Mouse (Mus musculus): ENCODE measurements at regions not wholly inside any gene's neighbourhood (a gene's known extent, or its start where the extent isn't known, plus 50 kb on each side); places are given as distances from the start of the nearest gene placed in this dataset.

DNA sequence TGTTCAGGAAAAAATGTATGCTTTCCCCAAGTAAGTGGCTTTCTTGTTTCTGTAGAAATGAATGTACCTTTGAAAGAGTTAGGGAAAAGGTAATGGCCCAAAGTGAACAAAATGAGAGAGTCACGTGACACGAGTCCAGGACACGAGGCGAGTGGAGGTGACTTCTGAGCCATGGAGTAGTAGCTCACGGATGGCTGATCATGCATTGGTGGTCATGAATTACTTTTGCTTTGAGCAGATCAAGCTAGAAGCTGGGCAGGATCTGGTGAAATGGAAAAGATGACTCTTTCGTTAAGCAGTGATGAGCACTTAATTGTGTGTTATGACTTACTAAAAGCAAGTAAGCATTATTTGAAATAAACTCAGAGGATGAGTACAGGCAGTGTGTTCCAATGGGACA lies 101.6 kb upstream of the Rpl34 start:
- TF ChIP-seq CTCF (IDR thresholded peaks at IDR 0.05; ENCODE audit: extremely low read depth, insufficient read length, insufficient replicate concordance, low read depth, low read length) = no peak
- TF ChIP-seq POLR2A (IDR thresholded peaks at IDR 0.05; ENCODE audit: low read depth, low read length) = no peak
